Mouse (Mus musculus) intestine, embryonic 16.5 days (tissue): Measurements from ENCODE around the gene Sec24b. TPM values are rescaled to one million over a fixed set of nuclear protein-coding genes. Genes with fewer than 3 reads are reported as not detected.
A peak's percentile ranks its signal among the peaks of the same experiment; 100 is the strongest.

Source experiments
- ATAC-seq: fragments of 200-750 bp; cut with Nextera tagmentation; 2 replicates; pipeline ENCODE4 v1.8.0; 2017; ENCODE audit warnings: moderate TSS enrichment, moderate library complexity
- H3K27ac ChIP-seq: fragments of 300-500 bp; sonication (generic); 2 replicates; pipeline ENCODE4 v1.5.1; 2014; ENCODE audit warnings: mild to moderate bottlenecking, low read length
- H3K27me3 ChIP-seq: fragments of 300-500 bp; sonication (generic); replicated peaks from 2 replicates; pipeline ENCODE4 v1.6.1; 2014; ENCODE audit warnings: low read length, control low read depth, mixed read lengths; ENCODE audit not compliant: control insufficient read depth, insufficient read depth
- H3K36me3 ChIP-seq: fragments of 300-500 bp; sonication (generic); 2 replicates; pipeline ENCODE4 v1.6.1; 2014; ENCODE audit warnings: low read length, control low read depth; ENCODE audit not compliant: control insufficient read depth, insufficient read depth
- H3K4me1 ChIP-seq: fragments of 300-500 bp; sonication (generic); 2 replicates; pipeline ENCODE4 v1.6.1; 2014; ENCODE audit warnings: low read length, control low read depth, mixed read lengths; ENCODE audit not compliant: control insufficient read depth, insufficient read depth
- H3K4me2 ChIP-seq: fragments of 300-500 bp; sonication (generic); 2 replicates; pipeline ENCODE4 v1.6.1; 2014; ENCODE audit warnings: low read depth, low read length, control low read depth
- H3K4me3 ChIP-seq: fragments of 300-500 bp; sonication (generic); 2 replicates; pipeline ENCODE4 v1.5.1; 2014; ENCODE audit warnings: mild to moderate bottlenecking, low read length
- H3K9ac ChIP-seq: fragments of 300-500 bp; sonication (generic); 2 replicates; pipeline ENCODE4 v1.6.1; 2014; ENCODE audit warnings: low read depth, low read length
- H3K9me3 ChIP-seq: fragments of 300-500 bp; sonication (generic); 2 replicates; pipeline ENCODE4 v1.6.1; 2016; ENCODE audit warnings: low read length, control low read depth; ENCODE audit not compliant: control insufficient read depth
- WGBS: fragments of 180-500 bp; shearing (Covaris S2); extraction: QIAGEN DNeasy Blood & Tissue Kit; methylation state at CpG from one replicate; pipeline ENCODE4 v1.1.7; 2014; 5-methylcytosine and 5-hydroxymethylcytosine counted together
- polyA plus RNA-seq: library from polyadenylated mRNA; unstranded; fragments of >200 nt; fragmentation: Nextera tagmentation; extraction: Ambion mirVana; gene quantifications from 2 replicates; pipeline ENCODE4 v1.2.1, GENCODE M21; 2015

The Sec24b gene
- polyA plus RNA-seq, 1 experiment from 2014 or later, result 25.4 TPM

DNA sequence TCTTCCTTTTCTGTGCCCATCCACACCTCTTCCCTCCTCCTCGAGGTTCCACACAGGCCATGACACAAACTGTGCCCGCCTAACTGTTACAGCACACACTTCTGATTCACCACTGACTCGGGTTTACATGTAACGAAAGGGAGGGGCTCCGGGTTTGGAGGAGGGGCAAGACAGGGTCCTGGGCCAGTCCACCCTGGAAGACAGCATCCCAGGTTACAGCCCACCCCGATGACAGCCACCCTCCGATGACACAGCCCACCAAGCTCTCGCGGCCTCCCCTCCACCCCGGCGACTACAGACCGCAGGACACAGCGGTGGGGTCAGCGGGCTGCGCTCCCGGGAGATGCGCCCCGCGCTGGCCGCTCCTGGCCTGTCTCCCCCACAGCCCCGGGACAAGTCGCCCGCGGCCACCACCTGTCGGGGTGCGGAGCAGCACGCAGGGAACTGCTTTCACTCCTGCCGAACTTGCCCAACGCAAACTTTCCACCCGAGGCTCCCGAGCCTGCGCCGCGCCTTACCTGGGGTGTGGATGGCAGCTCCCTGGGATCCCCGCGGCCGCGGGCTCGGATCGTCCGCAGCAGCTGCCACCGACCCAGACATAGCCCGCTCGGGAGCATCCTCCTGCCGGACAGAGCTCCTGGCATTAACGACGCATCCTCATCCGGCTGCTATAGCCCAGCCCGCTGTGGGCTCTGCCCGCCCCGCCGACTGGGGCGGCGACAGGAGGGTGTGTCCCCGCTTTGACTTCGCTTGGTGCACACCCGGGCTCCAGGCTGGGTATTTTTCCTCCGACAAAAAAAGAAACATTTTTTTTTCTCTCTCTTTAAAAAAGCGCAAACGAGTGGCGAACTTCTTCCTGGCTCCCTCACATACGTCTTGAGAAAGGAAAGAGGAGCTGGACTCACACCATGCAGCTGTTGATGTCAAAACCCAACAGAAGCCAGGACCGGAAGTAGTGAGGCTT, 91.6 kb downstream of the Sec24b start, which contains the start of gene Mcub:
Gene Mcub (minus strand): TSS at position 775 of the 964 bp plus-strand sequence.
- Histone ChIP-seq H3K36me3 (no peaks in the 10 kb centered on the region), H3K4me2 (peak within 1 kb of the TSS; percentile 100), H3K27ac (no peak within 1 kb of the TSS), H3K9ac (peak within 1 kb of the TSS; percentile 66), H3K27me3 (peaks cover 13% of the 10 kb centered on the region; the same call in 1 of the 2 replicates), H3K4me3 (peak within 1 kb of the TSS; percentile 70), H3K4me1 (peaks cover 13% of the 10 kb centered on the region), H3K9me3 (no peaks in the 10 kb centered on the region)
- peak; percentile 88 for ATAC-seq
- under 1% methylated on average over 63 of the region's 63 CpGs for WGBS

DNA sequence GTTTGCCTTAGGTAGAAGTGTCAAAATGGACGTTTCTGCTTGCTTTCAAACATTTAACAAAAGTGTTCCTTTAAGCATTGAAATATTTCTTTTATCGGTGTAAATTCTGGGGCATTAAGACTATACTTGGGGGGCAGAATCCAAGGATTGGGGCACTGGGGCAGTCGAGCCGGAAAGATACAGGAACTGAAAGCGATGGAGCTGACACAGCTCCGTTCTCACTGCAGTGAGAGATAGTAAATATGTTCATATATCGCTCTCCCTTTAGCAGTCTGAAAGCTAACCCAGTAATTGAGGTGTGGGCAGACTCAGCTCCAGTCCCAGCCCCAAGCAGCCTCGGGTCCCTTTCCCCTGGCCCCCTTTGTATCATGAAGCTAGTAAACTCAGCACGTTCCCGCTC, 92.3 kb downstream of the Sec24b start:
- H3K4me2 ChIP-seq, result peak overlapping the region; percentile 100
- H3K27me3 ChIP-seq, result peaks cover 13% of the 10 kb centered on the region; the same call in 1 of the 2 replicates
- peak overlapping the region; percentile 66; the same call in 1 of the 2 replicates for H3K9ac ChIP-seq
- peak overlapping the region; percentile 70 for H3K4me3 ChIP-seq
- H3K27ac ChIP-seq, result no peak overlapping the region
- no peaks in the 10 kb centered on the region for H3K36me3 ChIP-seq
- H3K9me3 ChIP-seq, result no peaks in the 10 kb centered on the region
- 45% methylated on average over 10 of the region's 10 CpGs for WGBS
- H3K4me1 ChIP-seq, result peaks cover 13% of the 10 kb centered on the region
- no peak for ATAC-seq

DNA sequence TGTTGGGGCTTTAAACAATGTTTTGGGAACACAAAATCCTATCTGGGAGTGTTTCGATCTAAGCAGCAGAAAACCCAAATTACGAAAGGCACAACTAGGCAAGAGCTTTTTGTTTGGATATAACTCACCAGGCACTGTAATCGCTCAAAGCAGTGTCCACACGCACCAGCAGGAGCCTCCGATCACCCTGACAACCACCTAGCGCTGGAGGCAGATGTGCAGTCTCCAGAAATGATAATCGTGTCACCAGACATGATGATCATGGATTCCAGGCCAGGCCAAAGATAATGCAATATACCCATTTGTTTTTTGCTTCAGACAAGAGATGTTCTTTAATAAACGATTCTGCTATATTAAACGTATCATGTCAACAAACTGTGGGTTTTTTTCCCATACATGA, 93.5 kb downstream of the Sec24b start:
- Histone ChIP-seq H3K4me3 (no peak overlapping the region), H3K27ac (no peak overlapping the region), H3K27me3 (peaks cover 13% of the 10 kb centered on the region; the same call in 1 of the 2 replicates), H3K9me3 (no peaks in the 10 kb centered on the region), H3K9ac (no peak overlapping the region), H3K4me2 (no peak overlapping the region), H3K36me3 (no peaks in the 10 kb centered on the region), H3K4me1 (peaks cover 13% of the 10 kb centered on the region)
- ATAC-seq, result no peak
- WGBS, result 64% methylated on average over 9 of the region's 9 CpGs

GRCm38 (mm10) chr3:129964681-129965080, 96.7 kb downstream of the Sec24b start:
- 82% methylated on average over 8 of the region's 8 CpGs for WGBS
- Histone ChIP-seq H3K4me1 (peaks cover 6% of the 10 kb centered on the region; the same call in 1 of the 2 replicates), H3K4me3 (no peak overlapping the region), H3K36me3 (no peaks in the 10 kb centered on the region), H3K27me3 (peaks cover 10% of the 10 kb centered on the region; the same call in 1 of the 2 replicates), H3K4me2 (no peak overlapping the region), H3K27ac (no peak overlapping the region), H3K9ac (no peak overlapping the region), H3K9me3 (no peaks in the 10 kb centered on the region)
- ATAC-seq, result no peak

DNA sequence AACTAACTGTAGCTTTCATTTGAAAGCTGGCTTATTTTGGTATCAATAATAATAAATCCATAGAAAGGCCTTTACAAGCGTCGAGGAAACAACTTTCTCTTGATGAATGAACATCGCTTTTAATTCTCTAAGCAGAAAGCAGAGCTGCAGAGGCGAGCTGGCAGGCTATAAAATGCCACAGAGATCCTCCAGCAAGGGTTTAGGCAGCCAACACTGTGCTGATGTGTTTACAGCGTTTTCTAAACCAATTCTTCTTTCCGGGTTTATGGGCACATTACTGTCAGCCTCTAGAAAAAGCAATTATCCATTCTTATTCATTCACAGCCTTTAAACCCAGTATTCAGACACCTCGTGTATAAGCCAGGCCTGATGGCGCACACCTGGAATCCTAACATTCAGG, 98.8 kb downstream of the Sec24b start:
- WGBS, result 61% methylated on average over 8 of the region's 8 CpGs
- no peak for ATAC-seq
- H3K9me3 ChIP-seq, result no peaks in the 10 kb centered on the region
- no peak overlapping the region for H3K4me2 ChIP-seq
- H3K27ac ChIP-seq, result no peak overlapping the region
- no peak overlapping the region for H3K9ac ChIP-seq
- no peak overlapping the region for H3K4me3 ChIP-seq
- no peaks in the 10 kb centered on the region for H3K4me1 ChIP-seq
- no peaks in the 10 kb centered on the region for H3K36me3 ChIP-seq
- H3K27me3 ChIP-seq, result no peaks in the 10 kb centered on the region; the same call in 1 of the 2 replicates

DNA sequence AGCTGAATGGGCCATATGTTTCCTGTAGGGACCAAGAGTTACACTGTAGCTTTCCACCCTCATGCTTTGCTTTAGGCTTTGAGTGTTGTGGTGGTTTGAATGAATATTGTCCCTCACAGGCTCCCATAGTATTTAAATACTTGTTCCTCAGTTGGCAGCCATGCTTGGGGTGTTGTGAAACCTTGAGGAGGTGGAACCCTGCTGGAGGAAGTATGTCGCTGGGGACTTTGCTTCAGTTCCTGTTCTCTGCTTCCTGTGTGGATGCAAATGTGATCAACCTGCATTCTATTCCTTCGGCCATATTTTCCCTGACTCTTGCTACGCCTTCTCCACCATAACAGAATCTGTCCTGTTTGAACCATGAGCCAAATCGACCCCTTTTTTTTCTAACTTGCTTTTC, 108.1 kb downstream of the Sec24b start:
- no peaks in the 10 kb centered on the region for H3K4me1 ChIP-seq
- WGBS, result 83% methylated on average over 4 of the region's 4 CpGs
- H3K9ac ChIP-seq, result no peak overlapping the region
- no peak for ATAC-seq
- no peak overlapping the region for H3K4me3 ChIP-seq
- no peaks in the 10 kb centered on the region for H3K9me3 ChIP-seq
- no peak overlapping the region for H3K27ac ChIP-seq
- H3K4me2 ChIP-seq, result no peak overlapping the region
- no peaks in the 10 kb centered on the region for H3K36me3 ChIP-seq
- no peaks in the 10 kb centered on the region for H3K27me3 ChIP-seq

DNA sequence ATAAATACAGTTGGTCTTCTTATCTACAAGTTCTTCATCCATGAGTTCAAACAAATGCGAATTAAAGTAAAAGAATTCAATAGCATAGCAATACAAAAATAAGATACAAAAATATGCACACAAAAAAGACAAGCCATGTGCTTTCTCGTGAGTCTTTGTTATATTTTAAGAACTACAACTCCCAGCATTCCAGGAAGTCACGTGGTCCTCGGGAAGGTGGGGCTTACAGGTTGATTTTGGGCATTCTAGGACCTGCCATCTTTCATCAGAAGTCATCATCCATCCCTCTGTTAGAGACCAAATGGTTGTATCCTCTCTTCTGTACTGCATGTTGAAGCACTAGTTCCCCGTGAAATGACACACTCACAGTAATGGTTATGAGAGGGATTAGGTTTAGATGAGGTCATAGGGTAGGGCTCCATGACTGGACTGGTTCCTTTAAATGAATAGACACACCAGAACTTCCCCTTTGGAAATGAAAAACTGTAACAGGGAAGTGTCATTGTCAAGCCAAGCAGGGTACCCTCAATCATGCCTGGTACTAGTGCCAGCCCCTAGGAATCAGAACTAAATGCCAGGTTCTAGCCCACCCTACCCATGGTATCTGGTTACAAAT, 112.1 kb downstream of the Sec24b start:
- H3K9me3 ChIP-seq, result no peaks in the 10 kb centered on the region
- H3K4me1 ChIP-seq, result no peaks in the 10 kb centered on the region
- no peak overlapping the region for H3K27ac ChIP-seq
- no peak overlapping the region for H3K4me3 ChIP-seq
- H3K9ac ChIP-seq, result no peak overlapping the region
- 79% methylated on average over 5 of the region's 5 CpGs for WGBS
- H3K36me3 ChIP-seq, result no peaks in the 10 kb centered on the region
- no peak for ATAC-seq
- H3K27me3 ChIP-seq, result no peaks in the 10 kb centered on the region
- H3K4me2 ChIP-seq, result no peak overlapping the region

GRCm38 (mm10) chr3:129948359-129948758, 113.0 kb downstream of the Sec24b start:
- Histone ChIP-seq H3K27me3 (no peaks in the 10 kb centered on the region), H3K9me3 (no peaks in the 10 kb centered on the region), H3K36me3 (no peaks in the 10 kb centered on the region), H3K27ac (no peak overlapping the region), H3K9ac (no peak overlapping the region), H3K4me3 (no peak overlapping the region), H3K4me1 (no peaks in the 10 kb centered on the region), H3K4me2 (no peak overlapping the region)
- WGBS, result 81% methylated on average over 5 of the region's 5 CpGs
- no peak for ATAC-seq

DNA sequence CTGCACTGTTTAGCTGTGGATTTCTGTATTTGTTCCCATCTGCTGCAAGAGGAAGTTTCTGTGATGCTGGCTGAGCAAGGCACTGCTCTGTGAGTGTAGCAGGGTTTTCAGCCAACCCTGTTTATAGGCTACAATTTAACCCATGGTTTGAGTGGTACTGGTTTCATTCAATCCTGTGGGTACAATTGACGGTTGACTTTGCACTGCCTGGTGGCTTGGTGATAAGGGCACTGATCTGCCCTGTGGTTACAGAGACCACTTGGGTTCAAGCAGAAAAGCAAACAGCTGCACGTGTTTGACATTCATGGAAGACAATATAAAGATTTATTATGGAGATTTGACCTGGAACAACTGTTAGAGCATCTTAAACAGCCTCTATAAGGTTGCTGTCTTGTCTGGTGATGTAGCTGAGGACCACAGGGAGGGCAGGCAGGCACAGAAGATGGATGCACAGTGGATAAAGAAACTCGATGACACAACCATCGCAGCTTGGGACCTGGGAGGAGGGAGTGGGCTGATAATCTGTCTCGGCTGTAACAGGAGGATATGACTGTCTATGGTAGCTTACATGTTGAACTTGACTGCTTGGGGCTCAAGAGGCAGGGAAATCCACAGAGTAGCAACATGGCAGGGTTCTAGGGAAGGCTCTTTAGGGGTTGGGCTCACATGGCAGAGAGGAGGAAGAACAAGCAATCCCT, 115.0 kb downstream of the Sec24b start:
- H3K4me3 ChIP-seq, result no peak overlapping the region
- H3K4me2 ChIP-seq, result no peak overlapping the region
- no peaks in the 10 kb centered on the region for H3K36me3 ChIP-seq
- WGBS, result 46% methylated on average over 5 of the region's 5 CpGs
- H3K9me3 ChIP-seq, result no peaks in the 10 kb centered on the region
- no peak overlapping the region for H3K9ac ChIP-seq
- no peaks in the 10 kb centered on the region for H3K27me3 ChIP-seq
- H3K27ac ChIP-seq, result no peak overlapping the region
- ATAC-seq, result no peak
- no peaks in the 10 kb centered on the region for H3K4me1 ChIP-seq
